Mouse (Mus musculus) liver, adult (tissue): Measurements from ENCODE around the gene Trpm7.

Source experiments
- GATA4 ChIP-seq: IDR thresholded peaks from 2 replicates; pipeline ENCODE4 v1.6.1; 2014; ENCODE audit warnings: mild to moderate bottlenecking, low read length; ENCODE audit not compliant: insufficient replicate concordance

The Trpm7 gene

GRCm38 (mm10) chr2:126778806-126779205 lies 97.2 kb downstream of the Trpm7 start:
- TF ChIP-seq GATA4, result no peak

- TF ChIP-seq GATA4, result no peak
Measured at GRCm38 (mm10) chr2:126776416-126776815, 99.6 kb downstream of the Trpm7 start.

- no peak for TF ChIP-seq GATA4
Measured at GRCm38 (mm10) chr2:126775951-126776350, 100.1 kb downstream of the Trpm7 start.

- no peak for TF ChIP-seq GATA4
Measured at GRCm38 (mm10) chr2:126772217-126772616, 103.8 kb downstream of the Trpm7 start.

- TF ChIP-seq GATA4, result no peak
Measured at GRCm38 (mm10) chr2:126769431-126770181, 106.4 kb downstream of the Trpm7 start.

GRCm38 (mm10) chr2:126768194-126768593 lies 107.8 kb downstream of the Trpm7 start:
- TF ChIP-seq GATA4, result no peak

- no peak for TF ChIP-seq GATA4
Measured at GRCm38 (mm10) chr2:126767599-126767998, 108.4 kb downstream of the Trpm7 start.

- no peak for TF ChIP-seq GATA4
Measured at GRCm38 (mm10) chr2:126765867-126766582, 110.0 kb downstream of the Trpm7 start.

GRCm38 (mm10) chr2:126759351-126759750 lies 116.7 kb downstream of the Trpm7 start:
- no peak for TF ChIP-seq GATA4

GRCm38 (mm10) chr2:126755664-126756063 lies 120.4 kb downstream of the Trpm7 start:
- TF ChIP-seq GATA4, result no peak

- TF ChIP-seq GATA4, result no peak
Measured at GRCm38 (mm10) chr2:126743389-126743788, 132.6 kb downstream of the Trpm7 start.
